Mouse (Mus musculus) G1E (cell line): Measurements from ENCODE around the gene Zfp219. TPM values are rescaled to one million over a fixed set of nuclear protein-coding genes. Genes with fewer than 3 reads are reported as not detected.

Experiments
- ATAC-seq: 2 replicates; pipeline ENCODE4 v1.8.0; 2016; ENCODE audit warnings: mild to moderate bottlenecking; ENCODE audit not compliant: insufficient number of reproducible peaks, poor library complexity, low FRiP score, severe bottlenecking; ENCODE audit errors: extremely low read depth
- DNase-seq: peaks from one replicate; pipeline ENCODE4 v3.0.0; 2012; ENCODE audit warnings: low spot score
- H3K27me3 ChIP-seq: 2 replicates; pipeline ENCODE4 v1.6.1; 2012; ENCODE audit warnings: mild to moderate bottlenecking, low read length, inconsistent platforms; ENCODE audit not compliant: insufficient read depth
- H3K36me3 ChIP-seq: replicated peaks from 2 replicates; pipeline ENCODE3; 2012; ENCODE audit warnings: mild to moderate bottlenecking, inconsistent platforms
- H3K4me1 ChIP-seq: 2 replicates; pipeline ENCODE4 v1.6.1; 2012; ENCODE audit warnings: low read depth, low read length, inconsistent platforms, mixed read lengths; ENCODE audit not compliant: insufficient read depth
- H3K4me3 ChIP-seq: 2 replicates; pipeline ENCODE4 v1.5.1; 2012; ENCODE audit warnings: low read depth, mild to moderate bottlenecking, inconsistent platforms, low read length, moderate library complexity, mixed read lengths
- H3K9me3 ChIP-seq: replicated peaks from 2 replicates; pipeline ENCODE4 v1.6.1; 2012; ENCODE audit warnings: inconsistent platforms
- CTCF ChIP-seq: IDR thresholded peaks from 2 replicates; pipeline ENCODE4 v1.5.1; 2012; ENCODE audit warnings: low read depth, low read length, inconsistent platforms, mixed read lengths
- GATA1 ChIP-seq: IDR thresholded peaks from 2 replicates; pipeline ENCODE4 v1.6.1; 2012; ENCODE audit warnings: borderline replicate concordance, low read length, inconsistent platforms, mixed read lengths
- GATA2 ChIP-seq: IDR thresholded peaks from 2 replicates; pipeline ENCODE4 v1.6.1; 2012; ENCODE audit warnings: low read depth, low read length, inconsistent platforms, borderline replicate concordance
- POLR2AphosphoS5 ChIP-seq: IDR thresholded peaks from 2 replicates; pipeline ENCODE4 v1.6.1; 2012; ENCODE audit warnings: low read depth, low read length, inconsistent platforms; ENCODE audit not compliant: insufficient replicate concordance
- TAL1 ChIP-seq: conservative IDR thresholded peaks from 2 replicates; pipeline ENCODE4 v1.6.1; 2012; ENCODE audit warnings: low read depth, low read length, inconsistent platforms, mixed read lengths
- polyA plus RNA-seq: library from polyadenylated mRNA; stranded (reverse); fragments of >175 nt; gene quantifications from 2 replicates; pipeline ENCODE4 v1.2.3, GENCODE M21; 2012
- total RNA-seq, 2 experiments: library from RNA; stranded (forward) in 1 of 2; stranded (reverse) in 1 of 2; fragments of 200-1000 nt in 1 of 2; fragments of >200 nt in 1 of 2; fragmentation: Nextera tagmentation in 1 of 2; gene quantifications; 2 replicates each; pipeline ENCODE4 v1.2.3; 2014 to 2017

Gene Zfp219
- total and polyA plus RNA-seq, 3 experiments: 16.9 to 83.1 (median 29.6) TPM

DNA sequence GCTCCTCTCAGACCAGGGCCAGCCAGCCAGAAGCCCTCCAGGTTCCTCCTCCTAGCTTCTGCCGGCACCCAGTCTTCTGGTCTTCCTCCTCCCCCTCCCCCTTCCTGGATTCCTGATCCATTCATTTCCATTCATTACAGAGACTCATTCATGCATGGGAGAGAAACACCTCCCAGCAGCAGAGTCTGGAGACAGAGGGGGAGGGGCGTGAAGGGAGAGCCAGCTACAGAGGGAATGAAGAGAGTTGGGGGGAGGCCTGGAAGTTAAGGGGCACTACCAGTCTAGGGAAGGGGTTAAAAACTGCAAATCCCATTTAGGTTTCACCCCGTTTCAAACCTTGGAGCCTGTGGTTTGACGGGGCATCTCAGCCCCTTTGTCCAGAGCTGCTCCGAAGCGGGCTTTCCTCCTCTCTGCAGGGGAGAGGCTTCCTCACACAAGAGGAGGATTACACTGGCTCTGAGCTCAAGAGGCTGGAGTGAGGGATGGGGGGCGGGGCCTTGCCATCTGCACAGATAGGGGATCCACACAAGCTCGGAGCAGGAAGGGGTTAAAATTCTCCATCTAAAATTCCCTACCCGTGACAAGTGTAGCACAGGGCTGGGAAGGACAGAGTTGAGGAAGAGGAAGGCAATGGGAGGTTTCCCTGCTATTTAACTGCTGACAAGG is 10.0 kb downstream of the Zfp219 start:
- Histone ChIP-seq H3K27me3 (no peaks in the 10 kb centered on the region), H3K36me3 (peaks cover 50% of the 10 kb centered on the region), H3K4me3 (no peak overlapping the region), H3K4me1 (peaks cover 45% of the 10 kb centered on the region), H3K9me3 (no peaks in the 10 kb centered on the region)
- DNase-seq: no peak
- TF ChIP-seq TAL1: no peak
- no peak for TF ChIP-seq GATA2
- TF ChIP-seq CTCF: no peak
- TF ChIP-seq GATA1: no peak
- no peak for TF ChIP-seq POLR2AphosphoS5
- no peak for ATAC-seq

DNA sequence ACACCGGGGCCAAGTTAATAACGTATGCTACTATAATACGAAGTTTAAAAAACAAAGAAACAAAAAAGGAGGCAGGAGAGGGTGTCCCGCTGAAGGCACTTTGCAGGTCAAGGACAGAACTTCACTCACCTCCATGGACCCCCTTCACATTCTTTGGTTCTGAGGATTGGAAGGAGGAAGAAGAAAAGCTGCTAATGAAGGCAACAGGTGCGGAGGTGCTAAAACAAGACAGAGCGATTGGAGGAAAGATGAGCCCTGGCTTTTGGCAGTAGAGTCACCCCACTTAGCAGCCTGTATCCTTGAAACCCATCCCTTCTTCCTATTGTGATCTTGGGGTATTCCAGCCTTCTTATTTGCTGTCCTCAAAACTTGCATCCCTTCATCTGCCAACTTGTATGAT is 10.7 kb downstream of the Zfp219 start:
- H3K4me3 ChIP-seq: no peak overlapping the region
- no peaks in the 10 kb centered on the region for H3K27me3 ChIP-seq
- TF ChIP-seq GATA1: no peak
- TF ChIP-seq GATA2: no peak
- ATAC-seq: no peak
- H3K36me3 ChIP-seq: peaks cover 58% of the 10 kb centered on the region
- DNase-seq: no peak
- H3K4me1 ChIP-seq: peaks cover 37% of the 10 kb centered on the region
- H3K9me3 ChIP-seq: no peaks in the 10 kb centered on the region

DNA sequence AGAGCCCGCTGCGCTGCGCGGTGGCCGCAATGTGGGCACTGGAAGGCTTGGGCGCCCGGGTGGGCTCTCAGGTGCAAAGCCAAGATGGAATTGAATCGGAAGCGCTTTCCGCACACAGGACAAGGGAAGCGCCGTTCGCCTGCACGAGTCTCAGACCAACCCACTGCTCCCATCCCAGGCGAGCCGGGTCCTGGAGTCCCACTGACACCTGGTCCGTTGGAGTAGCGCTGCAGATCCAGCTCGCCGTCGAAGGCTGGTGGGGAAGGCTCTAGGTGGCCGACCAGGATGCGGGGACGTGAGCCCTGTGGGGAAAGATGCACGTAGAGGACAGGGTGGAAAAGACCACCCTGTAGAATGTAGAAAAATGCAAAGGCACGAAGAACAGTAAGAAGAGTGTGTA is 11.2 kb downstream of the Zfp219 start:
- H3K9me3 ChIP-seq: no peaks in the 10 kb centered on the region
- ATAC-seq: no peak
- H3K4me1 ChIP-seq: peaks cover 36% of the 10 kb centered on the region
- H3K27me3 ChIP-seq: no peaks in the 10 kb centered on the region
- H3K36me3 ChIP-seq: peaks cover 63% of the 10 kb centered on the region
- no peak for DNase-seq
- peak overlapping the region; percentile 14; the same call in 1 of the 2 replicates for H3K4me3 ChIP-seq
- TF ChIP-seq GATA1 (no peak), GATA2 (no peak), POLR2AphosphoS5 (no peak), CTCF (no peak), TAL1 (no peak)

DNA sequence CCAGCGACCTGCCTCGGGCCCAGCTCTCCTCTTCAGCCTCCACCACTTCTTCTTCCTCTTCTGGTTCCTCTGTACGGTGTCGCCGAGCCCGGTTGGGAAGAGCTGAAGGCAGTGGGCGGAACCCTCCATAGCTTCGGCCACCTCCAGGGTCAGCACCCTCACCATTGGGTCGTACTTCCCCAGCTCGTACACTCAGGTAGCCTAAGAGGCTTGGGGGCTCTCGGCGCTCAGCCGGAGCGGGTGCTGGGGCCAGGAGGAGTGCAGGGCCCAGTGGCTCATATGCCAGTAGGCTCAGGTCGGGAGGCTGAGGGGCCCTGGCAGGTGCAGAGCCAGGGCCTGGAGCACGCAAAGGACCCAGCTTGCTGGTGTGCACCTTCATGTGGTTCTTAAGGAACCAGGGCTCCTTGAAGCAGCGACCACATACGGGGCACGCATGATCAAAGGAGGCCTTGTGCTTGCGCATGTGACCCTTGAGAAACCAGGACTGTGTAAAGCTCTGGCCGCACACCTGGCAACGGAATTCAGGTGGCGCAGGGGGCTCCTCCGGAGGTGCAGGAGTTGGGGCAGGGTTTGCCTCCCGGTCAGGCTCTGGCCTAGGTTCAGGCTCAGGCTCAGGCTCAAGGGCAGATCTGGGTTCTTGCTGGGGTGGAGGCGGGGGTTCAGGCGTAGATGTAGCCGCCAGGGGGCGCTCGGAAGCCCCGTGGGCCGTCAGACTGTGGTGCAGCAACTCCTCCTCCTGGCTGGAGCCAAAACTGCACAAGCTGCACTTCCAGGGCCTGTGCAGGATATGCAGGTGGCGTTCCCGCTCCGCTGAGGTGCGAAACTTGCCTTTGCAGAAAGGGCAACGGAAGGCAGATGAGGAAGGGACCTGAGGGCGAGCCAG is 12.0 kb downstream of the Zfp219 start:
- TF ChIP-seq CTCF (peak; percentile 95), GATA2 (no peak), GATA1 (no peak), POLR2AphosphoS5 (no peak)
- Histone ChIP-seq H3K4me3 (peak overlapping the region; percentile 14; the same call in 1 of the 2 replicates), H3K27me3 (no peaks in the 10 kb centered on the region), H3K9me3 (no peaks in the 10 kb centered on the region), H3K4me1 (peaks cover 35% of the 10 kb centered on the region), H3K36me3 (peaks cover 71% of the 10 kb centered on the region)
- DNase-seq (peak; percentile 84), ATAC-seq (peak; percentile 72)

DNA sequence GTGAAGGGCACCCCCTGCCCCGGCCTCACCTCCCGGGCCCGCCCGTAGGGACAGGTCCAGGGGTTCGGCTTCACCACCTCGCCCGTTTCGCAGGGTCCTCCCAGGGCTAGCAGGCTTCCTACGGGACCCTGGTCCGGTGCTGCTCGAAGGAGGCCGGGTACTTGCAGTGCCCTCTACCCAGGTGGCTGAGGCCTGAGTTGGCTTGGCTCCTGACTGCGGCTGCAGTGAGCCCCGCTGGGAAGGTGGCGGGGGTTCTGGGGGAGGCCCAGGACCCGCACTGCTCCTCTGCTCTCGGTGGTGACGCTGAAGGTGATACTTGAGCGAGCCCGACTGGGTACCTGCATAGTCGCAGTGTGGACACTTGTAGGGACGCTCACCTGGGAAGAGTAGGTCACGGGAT is 13.8 kb downstream of the Zfp219 start:
- H3K9me3 ChIP-seq: no peaks in the 10 kb centered on the region
- H3K27me3 ChIP-seq: no peaks in the 10 kb centered on the region
- no peak overlapping the region for H3K4me3 ChIP-seq
- no peak for DNase-seq
- TF ChIP-seq TAL1 (no peak), POLR2AphosphoS5 (no peak), GATA2 (no peak), CTCF (no peak), GATA1 (no peak)
- peaks cover 88% of the 10 kb centered on the region for H3K36me3 ChIP-seq
- H3K4me1 ChIP-seq: peaks cover 28% of the 10 kb centered on the region
- no peak for ATAC-seq

DNA sequence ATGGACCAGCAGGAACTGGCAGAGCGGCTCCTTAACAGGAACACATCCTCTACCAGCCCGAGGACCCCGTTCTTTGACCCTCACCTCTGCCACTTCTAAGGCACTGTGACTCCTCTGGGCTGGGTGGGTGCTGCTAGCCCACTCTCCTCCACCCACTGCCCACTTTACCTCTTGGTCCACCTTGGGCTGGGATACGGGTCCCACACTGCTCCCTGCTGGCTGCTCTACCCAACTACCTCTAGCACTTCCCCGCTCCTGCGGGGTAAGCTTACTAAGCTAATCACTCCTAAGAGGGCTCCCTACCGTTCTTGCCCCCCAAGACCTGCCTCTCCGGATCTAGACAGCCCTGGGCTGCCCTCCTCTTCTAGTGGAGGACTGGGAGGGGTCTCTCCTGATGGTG is 14.3 kb downstream of the Zfp219 start:
- H3K4me1 ChIP-seq: peaks cover 26% of the 10 kb centered on the region
- no peak for DNase-seq
- ATAC-seq: no peak

More for the DNA sequence above, 14.3 kb downstream of the Zfp219 start:
- H3K27me3 ChIP-seq: no peaks in the 10 kb centered on the region
- H3K36me3 ChIP-seq: peaks cover 86% of the 10 kb centered on the region
- no peak overlapping the region for H3K4me3 ChIP-seq
- TF ChIP-seq CTCF: no peak
- no peak for TF ChIP-seq TAL1
- no peak for TF ChIP-seq GATA2
- TF ChIP-seq GATA1: no peak
- TF ChIP-seq POLR2AphosphoS5: no peak
- no peaks in the 10 kb centered on the region for H3K9me3 ChIP-seq
